Mouse (Mus musculus): Measurements from ENCODE around the gene Gpr4. TPM values are rescaled to one million over a fixed set of nuclear protein-coding genes. Genes with fewer than 3 reads are reported as not detected.

Gene Gpr4
- total RNA-seq, 4 experiments from 2014 or later, result 2.2 to 2.7 (median 2.5) TPM

GRCm38 (mm10) chr7:19227883-19228792 is 15.8 kb downstream of the Gpr4 start, which contains the start of gene Opa3:
Gene Opa3 (plus strand): TSS chr7:19228334.
- peak; percentile 98 to 99 for DNase-seq (ENCODE audit: low spot score in 2 of 2)

- DNase-seq (ENCODE audit: low spot score in 2 of 2), result no peak
Measured at GRCm38 (mm10) chr7:19228793-19229148, 16.4 kb downstream of the Gpr4 start.

- DNase-seq (ENCODE audit: low spot score in 2 of 2), result no peak
Measured at GRCm38 (mm10) chr7:19229404-19229803, 17.1 kb downstream of the Gpr4 start.

- DNase-seq (ENCODE audit: low spot score in 2 of 2), result no peak
Measured at GRCm38 (mm10) chr7:19230041-19230580, 17.8 kb downstream of the Gpr4 start.

- no peak for DNase-seq (ENCODE audit: low spot score in 2 of 2)
Measured at GRCm38 (mm10) chr7:19230899-19231298, 18.6 kb downstream of the Gpr4 start.

- DNase-seq (ENCODE audit: low spot score in 2 of 2), result no peak
Measured at GRCm38 (mm10) chr7:19231849-19232248, 19.5 kb downstream of the Gpr4 start.

GRCm38 (mm10) chr7:19234652-19235051 is 22.3 kb downstream of the Gpr4 start:
- DNase-seq (ENCODE audit: low spot score in 2 of 2), result no peak

- no peak for DNase-seq (ENCODE audit: low spot score in 2 of 2)
Measured at GRCm38 (mm10) chr7:19235092-19235671, 22.8 kb downstream of the Gpr4 start.

- DNase-seq (ENCODE audit: low spot score in 2 of 2), result no peak
Measured at GRCm38 (mm10) chr7:19236411-19236810, 24.1 kb downstream of the Gpr4 start.

GRCm38 (mm10) chr7:19238344-19238743 is 26.0 kb downstream of the Gpr4 start:
- DNase-seq (ENCODE audit: low spot score in 2 of 2), result no peak

- peak; percentile 73 to 87 for DNase-seq (ENCODE audit: low spot score in 2 of 2)
Measured at GRCm38 (mm10) chr7:19239423-19239822, 27.1 kb downstream of the Gpr4 start.

- DNase-seq (ENCODE audit: low spot score in 2 of 2), result no peak
Measured at GRCm38 (mm10) chr7:19239986-19240385, 27.6 kb downstream of the Gpr4 start.

- DNase-seq (ENCODE audit: low spot score in 2 of 2), result peak in 1 of 2 experiments; percentile 55
Measured at GRCm38 (mm10) chr7:19240905-19241463, 28.6 kb downstream of the Gpr4 start.

GRCm38 (mm10) chr7:19242005-19242404 is 29.7 kb downstream of the Gpr4 start:
- DNase-seq (ENCODE audit: low spot score in 2 of 2), result no peak

- no peak for DNase-seq (ENCODE audit: low spot score in 2 of 2)
Measured at GRCm38 (mm10) chr7:19243858-19244257, 31.5 kb downstream of the Gpr4 start.

- no peak for DNase-seq (ENCODE audit: low spot score in 2 of 2)
Measured at GRCm38 (mm10) chr7:19245083-19245482, 32.7 kb downstream of the Gpr4 start.

GRCm38 (mm10) chr7:19246855-19247254 is 34.5 kb downstream of the Gpr4 start:
- DNase-seq (ENCODE audit: low spot score in 2 of 2), result no peak

- no peak for DNase-seq (ENCODE audit: low spot score in 2 of 2)
Measured at GRCm38 (mm10) chr7:19247511-19247910, 35.2 kb downstream of the Gpr4 start.

- DNase-seq (ENCODE audit: low spot score in 2 of 2), result no peak
Measured at GRCm38 (mm10) chr7:19252078-19252477, 39.7 kb downstream of the Gpr4 start.

- no peak for DNase-seq (ENCODE audit: low spot score in 2 of 2)
Measured at GRCm38 (mm10) chr7:19253437-19253836, 41.1 kb downstream of the Gpr4 start.

GRCm38 (mm10) chr7:19255395-19255794 is 43.1 kb downstream of the Gpr4 start:
- DNase-seq (ENCODE audit: low spot score in 2 of 2), result no peak

- DNase-seq (ENCODE audit: low spot score in 2 of 2), result no peak
Measured at GRCm38 (mm10) chr7:19256567-19256966, 44.2 kb downstream of the Gpr4 start.

Measured in left cerebral cortex, adult 8-10 months (tissue).